Mouse (Mus musculus) embryo, embryonic 11.5 days (tissue): ENCODE results near the gene Rsg1.

ENCODE experiments used
- DNase-seq: peaks from one replicate; pipeline ENCODE4 v3.0.0-alpha.2; 2012; ENCODE audit warnings: low read depth, low spot score

The Rsg1 gene

DNA sequence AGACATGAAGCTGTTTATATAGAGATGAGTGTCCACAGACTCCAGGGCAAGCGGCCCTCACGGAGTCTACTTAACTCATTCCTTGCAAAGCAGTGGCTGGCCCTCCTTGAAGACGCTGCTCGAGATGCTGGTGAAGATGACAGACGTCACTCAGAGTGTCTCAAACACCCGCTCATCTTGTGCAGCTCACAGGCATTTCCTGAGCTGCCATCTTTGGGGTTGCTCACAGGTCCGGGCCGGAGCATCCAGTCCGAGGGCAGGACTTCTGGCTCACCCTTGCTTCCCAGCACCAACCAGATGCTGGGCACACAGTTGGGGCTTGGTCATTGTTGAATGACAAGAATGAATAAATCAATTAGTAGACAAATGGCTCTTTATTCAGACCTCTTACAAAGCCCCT, 864 bp upstream of the Rsg1 start:
- DNase-seq: no peak

DNA sequence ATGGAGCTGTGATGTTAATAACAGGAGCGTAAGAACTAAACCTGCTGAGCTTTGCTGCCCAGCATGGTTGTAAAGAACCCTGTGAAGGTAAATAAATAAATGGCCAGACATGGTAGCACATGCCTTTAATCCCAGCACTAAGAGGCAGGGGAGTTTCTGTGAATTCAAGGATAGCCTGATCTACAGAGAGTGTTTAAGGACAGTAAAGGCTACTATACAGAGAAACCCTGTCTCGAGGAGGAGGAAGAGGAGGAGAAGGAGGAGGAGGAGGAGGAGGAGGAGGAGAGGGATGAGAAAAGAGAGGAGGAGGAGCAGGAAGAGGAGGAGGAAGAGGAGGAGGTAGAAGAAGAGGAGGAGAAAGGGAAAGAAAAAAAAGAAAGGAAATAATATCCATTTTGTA, 414 bp upstream of the Rsg1 start:
- no peak for DNase-seq

GRCm38 (mm10) chr4:141214337-141214851, 638 bp downstream of the Rsg1 start:
- no peak for DNase-seq

- no peak for DNase-seq
These were observed 5.9 kb downstream of the Rsg1 start for GRCm38 (mm10) chr4:141219583-141220213.

- DNase-seq: no peak
These were observed 8.1 kb downstream of the Rsg1 start for GRCm38 (mm10) chr4:141221848-141222247.

- DNase-seq: no peak
These were observed 9.0 kb downstream of the Rsg1 start for GRCm38 (mm10) chr4:141222752-141223151.

DNA sequence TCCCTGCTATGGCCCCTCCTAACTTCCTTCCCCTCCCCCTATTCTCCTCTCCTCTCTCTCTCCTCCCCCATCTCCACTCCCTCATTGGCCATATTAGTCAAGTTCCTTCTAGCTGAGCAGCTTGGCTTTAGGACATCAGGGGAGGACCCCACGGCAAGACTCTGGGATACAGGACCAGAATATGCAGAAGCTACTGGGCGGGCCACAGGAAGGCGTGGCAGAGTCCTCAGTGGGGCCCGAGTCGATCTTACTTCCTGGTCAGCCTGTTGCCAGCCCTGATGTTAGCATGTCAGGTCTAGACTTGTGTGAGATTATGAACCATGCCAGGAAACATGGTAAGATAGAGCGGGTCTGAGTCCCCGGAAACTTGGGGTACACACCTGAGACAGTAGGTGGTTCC, 14.9 kb downstream of the Rsg1 start:
- DNase-seq: no peak

- no peak for DNase-seq
These were observed 19.4 kb downstream of the Rsg1 start for GRCm38 (mm10) chr4:141233196-141233595.

DNA sequence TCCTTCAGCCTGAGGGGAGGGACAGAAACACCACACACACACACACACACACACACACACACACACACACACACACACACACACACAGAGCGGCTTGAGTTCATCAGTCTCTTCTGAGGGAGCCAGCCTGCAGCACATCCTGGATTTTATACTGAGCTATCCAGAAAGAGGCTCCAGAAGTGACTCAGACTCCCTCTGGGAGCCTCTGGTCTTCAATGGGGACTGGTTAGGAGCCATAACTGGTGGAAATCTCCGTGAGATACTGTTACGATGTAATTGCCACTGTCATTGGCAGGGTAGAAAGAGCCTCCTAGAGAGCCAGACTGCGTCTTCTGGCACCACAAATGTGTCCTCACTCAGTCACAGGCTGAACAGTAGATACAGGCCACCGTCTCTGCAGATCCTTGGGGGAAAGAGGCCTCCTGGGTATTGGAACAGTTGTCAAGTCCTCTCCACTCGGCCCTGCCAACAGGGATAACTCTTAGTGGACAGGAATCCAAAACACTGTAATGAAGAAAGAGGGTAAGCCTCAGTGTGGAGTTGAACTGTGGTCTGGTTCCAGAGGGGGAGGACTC, 21.9 kb downstream of the Rsg1 start:
- DNase-seq: no peak

DNA sequence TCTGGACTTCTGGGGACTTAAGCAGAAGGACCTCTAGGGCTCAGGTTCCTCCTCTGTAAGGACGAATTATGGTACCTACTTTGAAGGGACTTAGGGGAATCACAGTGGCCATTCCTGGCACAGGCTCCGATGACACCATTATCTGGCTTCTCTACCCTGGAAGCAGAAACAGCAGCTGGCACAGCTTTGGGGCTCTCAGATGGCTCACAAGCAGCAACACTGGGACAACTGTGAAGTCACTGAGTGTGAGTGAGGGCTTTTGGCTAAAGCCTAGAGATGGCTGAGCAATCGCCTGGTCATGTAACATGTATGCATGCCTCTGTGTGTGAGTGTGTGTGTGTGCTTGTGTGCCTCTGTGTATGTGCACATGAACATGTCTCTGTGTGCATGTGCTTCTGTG, 23.1 kb downstream of the Rsg1 start:
- DNase-seq: no peak

GRCm38 (mm10) chr4:141238492-141239387, 25.0 kb downstream of the Rsg1 start:
- DNase-seq: no peak

DNA sequence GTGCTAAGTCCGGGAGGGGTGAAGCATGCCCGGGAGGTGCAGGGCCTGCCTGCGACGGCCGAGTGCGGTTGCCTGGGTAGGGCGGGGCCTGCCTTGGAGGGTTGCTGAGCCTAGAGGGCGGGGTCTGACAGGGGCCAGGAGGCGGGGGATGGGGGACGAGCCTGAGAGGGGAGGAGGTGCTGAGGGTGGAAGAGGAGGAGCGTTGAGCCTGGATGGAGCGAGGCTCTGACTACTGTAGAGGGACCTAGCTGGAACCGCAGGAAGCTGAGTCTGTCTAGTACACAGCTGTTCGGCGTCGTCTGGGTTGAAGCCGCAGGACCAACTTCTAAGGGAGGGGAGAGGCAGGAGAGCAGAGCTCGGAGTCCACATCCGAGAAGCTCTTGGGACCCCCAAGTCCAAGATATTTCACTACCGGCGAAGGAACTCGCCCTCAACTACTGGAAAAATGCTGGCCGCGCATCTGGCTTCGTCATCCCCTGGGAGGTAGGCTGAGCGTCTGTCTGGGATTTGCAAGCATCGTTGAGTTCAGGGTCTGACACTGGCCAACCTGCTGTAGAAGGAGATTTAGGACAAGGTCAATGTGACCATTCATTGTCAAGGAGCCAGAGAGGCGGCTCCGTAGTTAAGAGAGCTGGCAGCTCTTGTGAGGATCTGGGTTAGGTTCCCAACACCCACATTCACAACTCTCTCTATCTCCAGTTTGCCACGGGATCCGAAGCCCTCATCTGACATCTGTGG, 25.8 kb downstream of the Rsg1 start, which contains the start of gene Arhgef19:
Gene Arhgef19 (plus strand): TSS at position 112 of the 738 bp plus-strand sequence.
- peak; percentile 77 for DNase-seq

DNA sequence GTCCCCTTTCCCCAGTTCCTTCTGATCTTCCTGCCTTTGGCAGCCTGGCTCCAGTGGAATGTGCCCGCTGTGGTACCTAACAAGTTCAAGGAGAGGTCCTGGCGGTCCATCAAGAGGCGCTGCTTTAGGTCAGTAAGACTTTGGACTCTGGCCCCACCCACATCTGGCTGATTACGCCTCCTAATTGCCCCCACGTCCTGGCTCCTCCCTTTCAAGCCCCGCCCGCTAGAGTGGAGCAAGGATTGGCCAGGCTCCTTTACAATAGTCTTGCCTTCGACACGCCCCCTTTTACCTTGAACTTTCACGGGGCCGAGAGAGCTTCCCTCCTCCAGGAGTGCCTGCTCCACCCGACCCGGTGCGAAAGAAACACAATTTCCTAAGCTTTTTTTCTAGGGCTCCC, 26.9 kb downstream of the Rsg1 start:
- DNase-seq: no peak

GRCm38 (mm10) chr4:141241861-141242260, 28.1 kb downstream of the Rsg1 start:
- DNase-seq: no peak

GRCm38 (mm10) chr4:141242651-141243241, 29.0 kb downstream of the Rsg1 start:
- DNase-seq: no peak

DNA sequence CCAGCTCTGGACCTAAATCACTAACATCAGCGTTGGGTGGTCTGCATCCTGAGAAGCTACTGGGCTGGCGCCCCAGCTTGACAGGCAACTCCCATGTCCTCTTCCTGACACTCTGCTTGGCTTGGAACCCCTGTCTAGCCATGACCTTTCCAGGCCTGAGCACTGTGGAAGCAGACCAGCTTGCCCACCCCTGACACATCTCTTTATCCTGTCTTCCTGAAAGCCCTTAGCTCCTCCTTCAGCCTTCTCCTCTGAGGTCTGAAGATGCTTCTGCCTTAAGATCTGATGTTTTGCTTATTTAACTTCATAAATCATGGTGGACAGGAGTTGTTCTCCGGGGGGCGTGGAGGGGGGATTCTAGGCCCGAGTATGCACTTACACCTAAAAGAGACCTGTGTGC, 29.9 kb downstream of the Rsg1 start:
- DNase-seq: no peak

DNA sequence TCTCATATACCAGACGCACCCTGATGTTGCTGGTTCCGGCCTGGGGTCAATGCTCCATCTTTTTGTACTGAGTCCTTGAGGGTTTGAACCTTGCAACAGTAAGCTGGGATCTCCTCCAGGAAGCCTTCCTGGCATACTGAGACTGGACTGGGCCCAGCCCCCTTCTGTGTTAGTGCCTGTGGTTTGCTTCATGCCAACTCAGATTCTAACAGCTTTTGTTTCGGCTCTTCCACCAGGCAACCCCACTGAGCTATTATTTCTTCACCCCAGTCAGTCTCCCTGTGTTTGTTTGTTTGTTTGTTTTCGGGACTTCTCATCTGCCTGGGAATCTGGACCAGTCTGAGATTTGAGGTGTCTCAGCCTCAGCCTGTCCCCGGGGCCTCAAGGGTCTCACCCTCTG, 30.6 kb downstream of the Rsg1 start:
- DNase-seq: no peak

- no peak for DNase-seq
These were observed 31.2 kb downstream of the Rsg1 start for GRCm38 (mm10) chr4:141244931-141245425.

DNA sequence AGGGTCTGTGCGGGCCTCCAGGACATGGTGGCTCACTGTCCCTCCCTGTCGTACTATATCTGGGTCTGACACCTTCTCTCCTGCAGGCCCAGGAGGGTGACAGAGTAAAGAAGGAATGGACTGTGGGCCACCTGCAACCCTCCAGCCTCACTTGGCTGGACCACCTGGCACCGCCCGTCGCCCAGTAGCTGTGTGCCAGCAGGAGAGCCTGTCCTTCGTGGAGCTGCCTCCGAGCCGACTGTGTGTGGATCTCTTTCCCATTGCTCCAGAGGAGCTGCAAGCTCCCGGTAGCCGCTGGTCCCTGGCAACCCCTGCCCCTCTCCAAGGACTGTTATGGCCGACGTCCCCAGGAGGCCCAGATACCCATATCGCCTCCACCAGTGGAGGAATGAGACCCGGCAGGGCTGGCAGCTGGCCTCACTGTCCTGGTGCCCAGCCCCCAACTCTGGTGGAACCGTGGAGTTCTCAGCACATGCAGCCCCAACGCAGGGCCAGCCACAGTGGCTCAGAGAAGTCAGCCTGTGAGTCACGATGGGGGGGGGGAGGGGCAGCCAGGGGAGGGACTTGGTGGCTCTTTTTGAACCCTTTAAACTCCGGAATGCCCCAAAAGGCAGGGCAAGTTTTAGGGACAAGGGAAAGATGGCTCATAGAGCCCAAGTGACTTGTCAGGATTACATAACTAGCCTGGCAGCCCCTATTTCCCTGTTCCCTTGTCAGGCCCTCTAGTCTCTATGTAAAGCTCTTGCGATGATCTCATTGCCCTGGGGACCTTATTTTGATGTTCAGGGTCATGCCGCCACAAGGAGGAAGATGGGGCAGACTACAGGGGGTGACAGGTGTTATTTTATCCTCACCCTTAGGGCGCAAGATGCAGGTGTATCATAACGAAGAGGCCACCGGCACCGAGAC, 32.6 kb downstream of the Rsg1 start:
- no peak for DNase-seq

GRCm38 (mm10) chr4:141246998-141247350, 33.2 kb downstream of the Rsg1 start:
- no peak for DNase-seq
